Mouse (Mus musculus): ENCODE data around the gene Fam19a3. TPM values are rescaled to one million over a fixed set of nuclear protein-coding genes. Genes with fewer than 3 reads are reported as not detected.
A peak's percentile ranks its signal among the peaks of the same experiment; 100 is the strongest.
"Not testable (repeated sequence)": the region's sequence is repeated elsewhere in the genome, so short reads cannot be mapped to it uniquely, and the experiment has no call there.

Gene Fam19a3
- total and polyA plus RNA-seq, 2 experiments from 2014 or later, result 0.11 TPM; not detected in 1

GRCm38 (mm10) chr3:104769135-104769534 is 12.5 kb downstream of the Fam19a3 start:
- H3K36me3 ChIP-seq (ENCODE audit: insufficient read depth, low read length), result no peaks in the 10 kb centered on the region
- ATAC-seq (ENCODE audit: low FRiP score) (no peak), DNase-seq (ENCODE audit: low spot score) (no peak)
- TF ChIP-seq CTCF (IDR thresholded peaks at IDR 0.05), result no peak
- H3K27ac ChIP-seq (ENCODE audit: low read depth, low read length), result no peak overlapping the region
- H3K27me3 ChIP-seq (ENCODE audit: insufficient read depth, low read length), result no peaks in the 10 kb centered on the region
- no peaks in the 10 kb centered on the region for H3K4me1 ChIP-seq (ENCODE audit: insufficient read depth, low read length)
- H3K9me3 ChIP-seq (ENCODE audit: low read length), result no peaks in the 10 kb centered on the region
- H3K4me2 ChIP-seq (ENCODE audit: low read depth, low read length, poor library complexity, severe bottlenecking), result no peak overlapping the region
- 28% methylated on average over 3 of the region's 3 CpGs for WGBS
- H3K4me3 ChIP-seq (ENCODE audit: low read depth, low read length), result no peak overlapping the region
- no peak overlapping the region for H3K9ac ChIP-seq (replicated peaks; ENCODE audit: low read length, poor library complexity, severe bottlenecking)

DNA sequence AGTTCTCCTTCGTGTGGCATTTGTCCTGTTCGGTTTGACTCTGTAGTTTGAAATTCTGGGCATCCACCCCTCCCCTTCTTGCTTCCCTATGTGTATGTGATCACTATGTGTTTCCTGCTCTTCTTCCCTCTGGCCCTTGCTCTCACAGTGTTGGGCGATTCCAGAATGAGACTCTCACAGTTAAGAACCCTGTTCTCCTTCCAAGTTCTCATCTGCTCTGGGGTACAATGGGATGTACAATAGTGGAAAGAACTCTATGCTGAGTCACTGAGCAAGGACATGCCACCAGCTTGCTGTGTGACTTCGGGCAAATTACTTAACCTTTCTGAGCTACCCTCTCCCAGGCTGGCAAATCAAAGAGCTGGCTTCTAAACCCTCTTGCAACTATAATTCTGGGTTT is 13.9 kb downstream of the Fam19a3 start:
- H3K4me2 ChIP-seq (ENCODE audit: low read depth, low read length, poor library complexity, severe bottlenecking), result no peak overlapping the region
- H3K27me3 ChIP-seq (ENCODE audit: insufficient read depth, low read length), result no peaks in the 10 kb centered on the region
- H3K4me3 ChIP-seq (ENCODE audit: low read depth, low read length), result no peak overlapping the region
- H3K27ac ChIP-seq (ENCODE audit: low read depth, low read length), result no peak overlapping the region
- TF ChIP-seq CTCF (IDR thresholded peaks at IDR 0.05), result no peak
- 77% methylated on average over 4 of the region's 4 CpGs for whole genome bisulfite sequencing
- H3K9ac ChIP-seq (replicated peaks; ENCODE audit: low read length, poor library complexity, severe bottlenecking), result no peak overlapping the region
- no peak for ATAC-seq (ENCODE audit: low FRiP score)
- no peaks in the 10 kb centered on the region for H3K36me3 ChIP-seq (ENCODE audit: insufficient read depth, low read length)
- no peaks in the 10 kb centered on the region for H3K9me3 ChIP-seq (ENCODE audit: low read length)
- no peak for DNase-seq (ENCODE audit: low spot score)
- no peaks in the 10 kb centered on the region for H3K4me1 ChIP-seq (ENCODE audit: insufficient read depth, low read length)

GRCm38 (mm10) chr3:104767141-104767540 is 14.5 kb downstream of the Fam19a3 start:
- 64% methylated on average over 2 of the region's 2 CpGs for WGBS
- ATAC-seq (ENCODE audit: low FRiP score), result no peak
- Histone ChIP-seq H3K4me2 (ENCODE audit: low read depth, low read length, poor library complexity, severe bottlenecking) (no peak overlapping the region), H3K27ac (ENCODE audit: low read depth, low read length) (no peak overlapping the region), H3K9ac (replicated peaks; ENCODE audit: low read length, poor library complexity, severe bottlenecking) (no peak overlapping the region), H3K27me3 (ENCODE audit: insufficient read depth, low read length) (no peaks in the 10 kb centered on the region), H3K4me3 (ENCODE audit: low read depth, low read length) (no peak overlapping the region), H3K4me1 (ENCODE audit: insufficient read depth, low read length) (no peaks in the 10 kb centered on the region), H3K36me3 (ENCODE audit: insufficient read depth, low read length) (no peaks in the 10 kb centered on the region), H3K9me3 (ENCODE audit: low read length) (no peaks in the 10 kb centered on the region)
- no peak for DNase-seq (ENCODE audit: low spot score)
- TF ChIP-seq CTCF (IDR thresholded peaks at IDR 0.05), result no peak

- H3K36me3 ChIP-seq (ENCODE audit: insufficient read depth, low read length), result no peaks in the 10 kb centered on the region
- H3K27me3 ChIP-seq (ENCODE audit: insufficient read depth, low read length), result no peaks in the 10 kb centered on the region
- no peak for ATAC-seq (ENCODE audit: low FRiP score)
- H3K27ac ChIP-seq (ENCODE audit: low read depth, low read length), result no peak overlapping the region
- H3K4me1 ChIP-seq (ENCODE audit: insufficient read depth, low read length), result 0 out of 2 replicates have a peak, but pooled peaks cover 3% of the 10 kb centered on the region
- no peak for DNase-seq (ENCODE audit: low spot score)
- no peaks in the 10 kb centered on the region for H3K9me3 ChIP-seq (ENCODE audit: low read length)
- peak; percentile 66 for TF ChIP-seq CTCF (IDR thresholded peaks at IDR 0.05)
- H3K4me3 ChIP-seq (ENCODE audit: low read depth, low read length), result no peak overlapping the region
- 22% methylated on average over 4 of the region's 4 CpGs for WGBS
- no peak overlapping the region for H3K9ac ChIP-seq (replicated peaks; ENCODE audit: low read length, poor library complexity, severe bottlenecking)
- H3K4me2 ChIP-seq (ENCODE audit: low read depth, low read length, poor library complexity, severe bottlenecking), result no peak overlapping the region
Observed at GRCm38 (mm10) chr3:104765021-104765420, 16.6 kb downstream of the Fam19a3 start.

GRCm38 (mm10) chr3:104762103-104762863 is 19.4 kb downstream of the Fam19a3 start:
- not testable (repeated sequence) for H3K9me3 ChIP-seq (ENCODE audit: low read length); DNase-seq (ENCODE audit: low spot score); H3K4me1 ChIP-seq (ENCODE audit: insufficient read depth, low read length); H3K4me2 ChIP-seq (ENCODE audit: low read depth, low read length, poor library complexity, severe bottlenecking); H3K4me3 ChIP-seq (ENCODE audit: low read depth, low read length); ATAC-seq (ENCODE audit: low FRiP score); H3K9ac ChIP-seq (replicated peaks; ENCODE audit: low read length, poor library complexity, severe bottlenecking); H3K27me3 ChIP-seq (ENCODE audit: insufficient read depth, low read length); H3K27ac ChIP-seq (ENCODE audit: low read depth, low read length); H3K36me3 ChIP-seq (ENCODE audit: insufficient read depth, low read length)
- WGBS, result 32% methylated on average over 17 of the region's 20 CpGs

DNA sequence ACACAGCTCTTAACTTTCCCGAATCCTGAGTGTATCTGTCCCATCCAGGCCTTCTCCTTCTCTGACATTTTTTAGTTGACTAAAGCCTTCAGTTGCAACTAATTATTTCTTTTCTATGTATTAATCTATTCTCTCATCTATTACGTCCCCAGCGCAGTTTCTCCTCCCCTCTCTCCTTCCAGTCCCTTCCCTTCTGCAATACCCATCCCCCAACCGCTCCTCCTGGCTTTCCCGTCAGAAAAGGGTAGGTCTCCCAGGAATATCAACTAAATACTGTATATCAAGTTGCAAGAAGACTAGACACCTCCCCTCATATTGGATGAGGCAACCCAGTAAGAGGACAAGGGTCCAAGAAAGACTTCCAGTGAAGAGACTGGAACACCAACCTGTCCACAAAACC is 22.8 kb downstream of the Fam19a3 start:
- H3K4me3 ChIP-seq (ENCODE audit: low read depth, low read length), result peak overlapping the region; percentile 32
- H3K4me1 ChIP-seq (ENCODE audit: insufficient read depth, low read length), result peaks cover 8% of the 10 kb centered on the region; the same call in 1 of the 2 replicates
- TF ChIP-seq CTCF (IDR thresholded peaks at IDR 0.05), result no peak
- 0 out of 2 replicates have a peak, but pooled peaks cover 4% of the 10 kb centered on the region for H3K27me3 ChIP-seq (ENCODE audit: insufficient read depth, low read length)
- no peaks in the 10 kb centered on the region for H3K9me3 ChIP-seq (ENCODE audit: low read length)
- H3K36me3 ChIP-seq (ENCODE audit: insufficient read depth, low read length), result no peaks in the 10 kb centered on the region
- no peak overlapping the region for H3K27ac ChIP-seq (ENCODE audit: low read depth, low read length)
- 8% methylated on average over 5 of the region's 5 CpGs for WGBS
- ATAC-seq (ENCODE audit: low FRiP score) (0 out of 2 replicates have a peak, but pooled peaks have one; percentile 2), DNase-seq (ENCODE audit: low spot score) (no peak)
- peak overlapping the region; percentile 58 for H3K4me2 ChIP-seq (ENCODE audit: low read depth, low read length, poor library complexity, severe bottlenecking)
- H3K9ac ChIP-seq (replicated peaks; ENCODE audit: low read length, poor library complexity, severe bottlenecking), result peak overlapping the region; percentile 50; the same call in 1 of the 2 replicates

Measured in midbrain, postnatal 0 days (tissue).